Mouse (Mus musculus) midbrain, embryonic 12.5 days (tissue): ENCODE data around the gene Timm29. TPM values are rescaled to one million over a fixed set of nuclear protein-coding genes. Genes with fewer than 3 reads are reported as not detected.

Experiments
- ATAC-seq: fragments of 200-750 bp; cut with Nextera tagmentation; 2 replicates; pipeline ENCODE4 v1.8.0; 2017; ENCODE audit warnings: low read depth, moderate TSS enrichment, moderate library complexity; ENCODE audit not compliant: low FRiP score
- H3K27ac ChIP-seq: fragments of 300-500 bp; sonication (generic); replicated peaks from 2 replicates; pipeline ENCODE4 v1.5.1; 2016; ENCODE audit warnings: mild to moderate bottlenecking
- H3K27me3 ChIP-seq: fragments of 300-500 bp; sonication (generic); 2 replicates; pipeline ENCODE4 v1.6.1; 2016; ENCODE audit warnings: mild to moderate bottlenecking
- H3K36me3 ChIP-seq: fragments of 300-500 bp; sonication (generic); 2 replicates; pipeline ENCODE4 v1.6.1; 2016
- H3K4me1 ChIP-seq: fragments of 300-500 bp; sonication (generic); 2 replicates; pipeline ENCODE4 v1.6.1; 2016
- H3K4me2 ChIP-seq: fragments of 300-500 bp; sonication (generic); replicated peaks from 2 replicates; pipeline ENCODE4 v1.6.1; 2016; ENCODE audit warnings: mild to moderate bottlenecking, moderate library complexity
- H3K4me3 ChIP-seq: fragments of 300-500 bp; sonication (generic); 2 replicates; pipeline ENCODE4 v1.5.1; 2016; ENCODE audit warnings: mild to moderate bottlenecking
- H3K9ac ChIP-seq: fragments of 300-500 bp; sonication (generic); replicated peaks from 2 replicates; pipeline ENCODE4 v1.6.1; 2016; ENCODE audit warnings: mild to moderate bottlenecking, moderate library complexity
- H3K9me3 ChIP-seq: fragments of 300-500 bp; sonication (generic); 2 replicates; pipeline ENCODE4 v1.6.1; 2016; ENCODE audit warnings: mild to moderate bottlenecking
- WGBS: fragments of 180-500 bp; shearing (Covaris S2); methylation state at CpG from one replicate; pipeline ENCODE4 v1.1.7; 2016; 5-methylcytosine and 5-hydroxymethylcytosine counted together
- polyA plus RNA-seq: library from polyadenylated mRNA; unstranded; fragments of >200 nt; fragmentation: Nextera tagmentation; extraction: Ambion mirVana; gene quantifications from 2 replicates; pipeline ENCODE4 v1.2.1, GENCODE M21; 2016

Gene Timm29
- polyA plus RNA-seq, 1 experiment from 2014 or later, result 57.6 TPM

GRCm38 (mm10) chr9:21559151-21559550, 33.4 kb upstream of the Timm29 start:
- no peak overlapping the region for H3K9ac ChIP-seq
- H3K27me3 ChIP-seq, result no peaks in the 10 kb centered on the region
- peaks cover 14% of the 10 kb centered on the region for H3K36me3 ChIP-seq
- H3K4me1 ChIP-seq, result peaks cover 7% of the 10 kb centered on the region; the same call in 1 of the 2 replicates
- 95% methylated on average over 3 of the region's 3 CpGs for WGBS
- ATAC-seq, result no peak
- H3K4me3 ChIP-seq, result no peak overlapping the region
- no peak overlapping the region for H3K4me2 ChIP-seq
- H3K9me3 ChIP-seq, result no peaks in the 10 kb centered on the region
- H3K27ac ChIP-seq, result no peak overlapping the region

DNA sequence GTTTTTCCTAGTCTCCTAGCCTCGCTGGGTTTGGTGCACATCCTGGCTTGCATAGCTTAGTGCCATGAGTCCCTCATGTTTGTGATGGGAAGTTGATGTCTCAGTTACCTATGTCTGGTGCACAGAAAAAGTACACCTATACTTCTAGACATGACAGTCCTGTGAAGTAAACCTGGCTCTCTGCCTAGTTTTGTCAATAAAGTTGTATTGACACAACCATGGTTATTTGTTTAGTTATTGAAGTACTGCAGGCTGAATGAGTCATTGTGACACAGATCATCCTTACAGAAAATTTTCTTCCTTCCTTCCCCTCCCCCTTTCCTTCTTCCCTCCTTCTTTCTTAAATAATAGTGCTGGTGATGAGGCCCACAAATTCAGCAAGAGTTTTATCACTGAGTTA, 28.1 kb upstream of the Timm29 start:
- WGBS, result 79% methylated on average over 1 of the region's 1 CpGs
- no peak overlapping the region for H3K4me3 ChIP-seq
- no peaks in the 10 kb centered on the region for H3K4me1 ChIP-seq
- no peak overlapping the region for H3K27ac ChIP-seq
- no peaks in the 10 kb centered on the region for H3K27me3 ChIP-seq
- H3K9me3 ChIP-seq, result no peaks in the 10 kb centered on the region
- peaks cover 12% of the 10 kb centered on the region for H3K36me3 ChIP-seq
- no peak overlapping the region for H3K9ac ChIP-seq
- ATAC-seq, result no peak
- no peak overlapping the region for H3K4me2 ChIP-seq

GRCm38 (mm10) chr9:21565004-21565586, 27.4 kb upstream of the Timm29 start:
- H3K4me1 ChIP-seq, result no peaks in the 10 kb centered on the region
- ATAC-seq, result no peak
- H3K4me3 ChIP-seq, result no peak overlapping the region
- H3K4me2 ChIP-seq, result no peak overlapping the region
- H3K27me3 ChIP-seq, result no peaks in the 10 kb centered on the region
- H3K9me3 ChIP-seq, result no peaks in the 10 kb centered on the region
- H3K27ac ChIP-seq, result no peak overlapping the region
- WGBS, result 95% methylated on average over 4 of the region's 4 CpGs
- H3K36me3 ChIP-seq, result peaks cover 19% of the 10 kb centered on the region
- no peak overlapping the region for H3K9ac ChIP-seq

DNA sequence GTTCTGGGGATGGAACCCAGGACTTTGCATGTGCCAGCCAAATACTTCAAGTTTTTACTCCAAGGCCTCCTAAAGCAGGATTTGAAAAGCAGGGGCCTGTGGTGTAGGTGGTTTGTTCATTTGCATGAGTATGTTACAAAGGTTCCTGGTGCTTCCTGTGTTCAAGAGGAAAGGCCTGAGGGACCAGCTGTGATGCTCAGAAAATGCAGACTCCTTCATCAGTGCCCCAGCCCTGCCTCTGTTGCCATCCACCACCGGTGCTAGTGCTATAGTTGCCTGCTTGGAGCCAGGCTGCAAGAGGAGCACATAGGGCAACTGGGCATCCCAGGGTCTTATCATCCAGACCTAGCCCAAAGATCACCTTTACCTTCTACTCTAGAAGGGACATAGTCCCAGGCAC, 26.0 kb upstream of the Timm29 start:
- Histone ChIP-seq H3K9ac (no peak overlapping the region), H3K4me2 (no peak overlapping the region), H3K36me3 (peaks cover 30% of the 10 kb centered on the region), H3K9me3 (no peaks in the 10 kb centered on the region), H3K4me1 (no peaks in the 10 kb centered on the region), H3K27ac (no peak overlapping the region), H3K4me3 (no peak overlapping the region), H3K27me3 (no peaks in the 10 kb centered on the region)
- 83% methylated on average over 1 of the region's 1 CpGs for WGBS
- ATAC-seq, result no peak

DNA sequence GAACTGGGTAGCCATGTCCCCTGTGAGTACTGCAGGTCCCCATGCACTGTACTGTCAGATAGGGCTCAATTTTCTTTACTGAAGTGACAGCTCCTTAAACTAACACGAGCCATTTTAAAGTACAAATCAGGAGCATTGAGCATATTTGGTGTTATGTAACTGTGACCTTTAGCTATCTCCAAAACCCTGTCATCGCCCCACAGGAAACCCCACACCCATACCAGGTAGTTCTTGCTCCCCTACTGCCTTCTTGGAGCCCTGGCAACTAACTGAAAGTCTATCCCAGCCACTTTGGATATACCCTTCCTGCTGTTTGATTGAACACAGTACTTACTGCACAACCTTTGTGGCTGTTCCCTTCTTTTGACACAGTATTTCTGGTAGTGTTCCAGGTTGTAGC, 25.5 kb upstream of the Timm29 start:
- H3K4me3 ChIP-seq, result no peak overlapping the region
- 98% methylated on average over 2 of the region's 2 CpGs for WGBS
- H3K27ac ChIP-seq, result no peak overlapping the region
- no peaks in the 10 kb centered on the region for H3K4me1 ChIP-seq
- no peaks in the 10 kb centered on the region for H3K9me3 ChIP-seq
- H3K4me2 ChIP-seq, result no peak overlapping the region
- H3K9ac ChIP-seq, result no peak overlapping the region
- no peaks in the 10 kb centered on the region for H3K27me3 ChIP-seq
- no peak for ATAC-seq
- peaks cover 32% of the 10 kb centered on the region for H3K36me3 ChIP-seq

GRCm38 (mm10) chr9:21568657-21569255, 23.8 kb upstream of the Timm29 start:
- no peak for ATAC-seq
- Histone ChIP-seq H3K9me3 (no peaks in the 10 kb centered on the region), H3K4me1 (no peaks in the 10 kb centered on the region), H3K4me3 (no peak overlapping the region), H3K27ac (no peak overlapping the region), H3K27me3 (no peaks in the 10 kb centered on the region), H3K9ac (no peak overlapping the region), H3K36me3 (peaks cover 47% of the 10 kb centered on the region), H3K4me2 (no peak overlapping the region)
- WGBS, result 93% methylated on average over 8 of the region's 8 CpGs

GRCm38 (mm10) chr9:21574012-21574801, 18.3 kb upstream of the Timm29 start:
- Histone ChIP-seq H3K4me2 (no peak overlapping the region), H3K27me3 (no peaks in the 10 kb centered on the region), H3K27ac (no peak overlapping the region), H3K36me3 (peaks cover 91% of the 10 kb centered on the region), H3K4me1 (no peaks in the 10 kb centered on the region), H3K4me3 (no peak overlapping the region), H3K9ac (no peak overlapping the region), H3K9me3 (no peaks in the 10 kb centered on the region)
- ATAC-seq, result no peak
- WGBS, result 92% methylated on average over 8 of the region's 8 CpGs

- H3K4me2 ChIP-seq, result no peak overlapping the region
- no peak overlapping the region for H3K9ac ChIP-seq
- no peaks in the 10 kb centered on the region for H3K4me1 ChIP-seq
- no peak overlapping the region for H3K27ac ChIP-seq
- H3K9me3 ChIP-seq, result no peaks in the 10 kb centered on the region
- WGBS, result 96% methylated on average over 10 of the region's 10 CpGs
- H3K36me3 ChIP-seq, result peaks cover 91% of the 10 kb centered on the region
- H3K27me3 ChIP-seq, result no peaks in the 10 kb centered on the region
- ATAC-seq, result no peak
- H3K4me3 ChIP-seq, result no peak overlapping the region
Observed at GRCm38 (mm10) chr9:21575253-21575652, 17.3 kb upstream of the Timm29 start.

DNA sequence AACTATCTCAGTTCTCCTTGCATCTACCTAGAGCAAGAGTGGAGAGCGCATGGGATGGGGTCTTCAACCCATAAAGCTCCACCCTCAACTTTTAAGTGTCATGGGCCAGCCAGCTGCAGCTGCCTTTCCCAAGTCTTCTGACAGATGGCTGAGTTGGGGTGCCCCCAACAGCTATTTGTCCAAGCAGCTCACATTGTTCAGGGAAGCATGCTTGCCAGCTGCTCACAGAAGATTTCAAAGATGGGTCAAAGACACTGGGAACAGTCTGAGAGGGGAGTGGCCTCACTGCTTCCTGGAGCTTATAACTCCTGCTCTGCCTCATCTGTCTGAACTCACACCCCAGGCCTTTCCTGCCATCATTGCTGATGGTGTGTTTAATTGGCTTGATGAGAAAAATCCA, 16.2 kb upstream of the Timm29 start:
- Histone ChIP-seq H3K4me3 (no peak overlapping the region), H3K36me3 (peaks cover 91% of the 10 kb centered on the region), H3K4me2 (no peak overlapping the region), H3K4me1 (no peaks in the 10 kb centered on the region), H3K27ac (no peak overlapping the region), H3K27me3 (no peaks in the 10 kb centered on the region), H3K9me3 (no peaks in the 10 kb centered on the region), H3K9ac (no peak overlapping the region)
- no peak for ATAC-seq
- 95% methylated on average over 1 of the region's 1 CpGs for WGBS

GRCm38 (mm10) chr9:21578226-21578625, 14.3 kb upstream of the Timm29 start:
- no peaks in the 10 kb centered on the region for H3K9me3 ChIP-seq
- 47% methylated on average over 3 of the region's 3 CpGs for WGBS
- H3K4me2 ChIP-seq, result no peak overlapping the region
- no peaks in the 10 kb centered on the region for H3K4me1 ChIP-seq
- ATAC-seq, result no peak
- no peak overlapping the region for H3K27ac ChIP-seq
- H3K36me3 ChIP-seq, result peaks cover 91% of the 10 kb centered on the region
- no peak overlapping the region for H3K4me3 ChIP-seq
- H3K27me3 ChIP-seq, result no peaks in the 10 kb centered on the region
- H3K9ac ChIP-seq, result no peak overlapping the region

DNA sequence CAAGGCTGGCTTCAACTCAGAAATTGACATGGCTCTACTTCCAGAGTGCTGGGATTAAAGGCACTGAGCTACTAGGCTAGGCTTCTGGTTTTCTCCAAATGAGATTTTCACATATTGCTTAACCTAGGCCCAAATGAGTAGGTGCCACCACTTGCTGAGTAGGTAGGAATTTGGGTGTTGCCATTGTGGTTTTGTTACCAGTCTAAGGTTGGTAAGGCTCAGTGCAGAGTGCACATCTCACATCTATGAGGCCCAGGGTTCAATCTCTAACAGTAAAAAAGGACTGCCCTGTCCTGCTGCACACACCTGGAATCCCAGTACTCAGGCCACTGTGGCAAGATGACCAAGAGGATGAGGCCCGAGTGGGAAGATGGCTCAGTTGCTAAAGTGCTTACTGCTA, 7.1 kb upstream of the Timm29 start:
- Histone ChIP-seq H3K27ac (no peak overlapping the region), H3K9ac (no peak overlapping the region), H3K9me3 (no peaks in the 10 kb centered on the region), H3K4me3 (no peak overlapping the region), H3K27me3 (no peaks in the 10 kb centered on the region), H3K4me2 (no peak overlapping the region), H3K4me1 (no peaks in the 10 kb centered on the region), H3K36me3 (peaks cover 95% of the 10 kb centered on the region)
- no peak for ATAC-seq
- 88% methylated on average over 1 of the region's 1 CpGs for WGBS

DNA sequence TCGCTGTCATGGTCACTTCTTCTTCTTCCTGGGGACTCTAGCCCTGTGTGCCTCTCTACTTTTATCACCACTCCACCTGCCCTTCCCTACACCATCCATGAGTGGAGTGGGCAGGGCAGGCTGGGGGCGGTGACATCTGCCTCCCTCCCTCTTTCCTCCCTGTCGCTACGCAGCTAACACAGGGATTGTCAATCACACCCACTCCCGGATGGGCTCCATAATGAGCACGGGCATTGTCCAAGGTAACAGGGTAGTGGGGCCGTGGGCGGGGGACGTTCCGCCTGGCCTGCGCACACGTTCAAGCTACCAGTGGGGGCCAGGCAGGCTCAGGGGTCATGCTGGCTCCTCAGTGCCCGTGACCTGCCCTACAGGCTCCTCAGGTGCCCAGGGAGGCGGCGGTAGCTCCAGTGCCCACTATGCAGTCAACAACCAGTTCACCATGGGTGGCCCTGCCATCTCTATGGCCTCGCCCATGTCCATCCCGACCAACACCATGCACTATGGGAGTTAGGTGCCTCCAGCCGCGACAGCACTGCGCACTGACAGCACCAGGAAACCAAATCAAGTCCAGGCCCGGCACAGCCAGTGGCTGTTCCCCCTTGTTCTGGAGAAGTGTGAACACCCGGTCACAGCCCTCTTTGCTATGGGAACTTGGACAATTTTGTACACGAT, 4.7 kb upstream of the Timm29 start:
- Histone ChIP-seq H3K36me3 (peaks cover 71% of the 10 kb centered on the region), H3K4me1 (peaks cover 7% of the 10 kb centered on the region), H3K27me3 (no peaks in the 10 kb centered on the region), H3K4me3 (no peak overlapping the region), H3K9ac (no peak overlapping the region), H3K27ac (no peak overlapping the region), H3K9me3 (no peaks in the 10 kb centered on the region), H3K4me2 (no peak overlapping the region)
- 91% methylated on average over 23 of the region's 23 CpGs for WGBS
- ATAC-seq, result no peak
